Mouse (Mus musculus): ENCODE measurements around the gene 1700023F06Rik.
A peak's percentile ranks its signal among the peaks of the same experiment; 100 is the strongest.

1700023F06Rik gene

DNA sequence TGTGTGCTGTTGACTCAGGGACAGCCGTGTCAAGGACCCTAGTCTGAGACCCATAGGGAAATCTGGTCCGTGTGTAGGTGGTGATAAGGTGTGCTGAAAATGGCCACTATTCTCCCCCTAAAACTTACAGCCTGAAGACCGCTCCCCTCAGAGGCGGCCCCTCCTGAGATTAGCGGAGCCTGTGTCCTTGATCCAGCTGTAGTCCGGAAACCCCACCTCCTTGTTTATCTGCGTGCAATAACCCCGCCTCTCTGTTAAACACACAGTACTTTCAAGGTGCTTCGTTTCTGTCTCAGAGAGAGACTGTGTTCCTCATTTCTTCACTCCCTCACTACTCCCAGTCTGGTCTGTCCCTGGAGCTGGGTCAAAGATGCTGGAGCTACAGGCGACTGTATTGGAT lies 44.0 kb downstream of the 1700023F06Rik start:
- no peak for DNase-seq (ENCODE audit: low spot score in 2 of 2)

DNA sequence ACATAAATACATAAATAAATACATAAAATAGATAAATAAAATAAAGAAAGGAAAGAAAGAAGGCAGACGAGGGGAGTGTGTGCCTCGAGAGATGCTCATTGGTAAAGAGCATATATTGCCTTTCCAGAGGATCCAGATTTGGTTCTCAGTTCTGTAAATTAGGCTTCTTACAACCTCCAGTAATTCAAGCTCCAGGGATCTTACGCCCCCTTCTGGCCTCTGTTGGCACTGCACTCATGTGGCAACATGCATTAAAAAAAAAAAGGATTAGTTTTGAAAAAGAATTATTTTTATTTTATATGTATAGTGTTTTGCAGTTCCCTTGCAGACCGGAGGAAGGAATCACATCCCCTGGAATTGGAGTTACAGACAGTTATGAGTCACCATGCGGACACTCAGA lies 46.2 kb downstream of the 1700023F06Rik start:
- DNase-seq (ENCODE audit: low spot score in 2 of 2): no peak

DNA sequence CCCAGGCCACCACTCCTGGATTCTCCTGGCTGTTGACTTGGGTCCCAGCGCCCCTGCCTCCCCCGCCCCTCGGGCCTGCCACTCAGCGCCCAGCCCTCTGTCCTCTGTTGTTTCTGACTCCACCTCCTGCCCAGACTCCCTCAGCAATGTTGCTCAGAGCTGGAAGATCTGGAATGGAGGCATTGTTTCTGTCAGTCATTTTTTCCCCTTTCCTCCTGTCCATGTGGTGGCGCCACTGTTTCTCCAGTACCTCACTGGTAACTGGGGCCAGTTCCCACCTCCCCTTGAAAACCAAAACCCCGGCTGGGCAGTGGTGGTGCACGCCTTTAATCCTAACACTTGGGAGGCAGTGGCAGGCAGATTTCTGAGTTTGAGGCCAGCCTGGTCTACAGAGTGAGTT lies 46.9 kb downstream of the 1700023F06Rik start:
- no peak for DNase-seq (ENCODE audit: low spot score in 2 of 2)

DNA sequence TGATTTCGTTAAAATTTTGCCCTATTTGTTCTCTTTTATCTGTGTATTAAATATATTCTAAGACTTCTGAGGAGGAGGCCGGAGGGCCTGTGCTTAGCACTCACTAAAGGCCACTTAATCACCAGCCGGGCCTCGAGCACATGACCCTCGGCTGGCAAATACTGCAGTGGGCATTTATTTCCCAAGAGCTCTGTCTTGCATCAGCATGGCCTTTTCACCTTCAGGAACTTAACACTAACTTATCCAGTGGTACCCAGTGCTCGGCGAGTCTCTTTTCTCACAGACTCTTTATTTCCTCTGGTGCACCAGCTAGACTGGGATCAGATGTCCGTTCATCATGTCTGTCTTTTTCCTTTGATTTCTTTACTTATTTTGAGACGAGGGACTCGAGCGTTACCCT lies 47.6 kb downstream of the 1700023F06Rik start:
- DNase-seq (ENCODE audit: low spot score in 2 of 2): no peak

DNA sequence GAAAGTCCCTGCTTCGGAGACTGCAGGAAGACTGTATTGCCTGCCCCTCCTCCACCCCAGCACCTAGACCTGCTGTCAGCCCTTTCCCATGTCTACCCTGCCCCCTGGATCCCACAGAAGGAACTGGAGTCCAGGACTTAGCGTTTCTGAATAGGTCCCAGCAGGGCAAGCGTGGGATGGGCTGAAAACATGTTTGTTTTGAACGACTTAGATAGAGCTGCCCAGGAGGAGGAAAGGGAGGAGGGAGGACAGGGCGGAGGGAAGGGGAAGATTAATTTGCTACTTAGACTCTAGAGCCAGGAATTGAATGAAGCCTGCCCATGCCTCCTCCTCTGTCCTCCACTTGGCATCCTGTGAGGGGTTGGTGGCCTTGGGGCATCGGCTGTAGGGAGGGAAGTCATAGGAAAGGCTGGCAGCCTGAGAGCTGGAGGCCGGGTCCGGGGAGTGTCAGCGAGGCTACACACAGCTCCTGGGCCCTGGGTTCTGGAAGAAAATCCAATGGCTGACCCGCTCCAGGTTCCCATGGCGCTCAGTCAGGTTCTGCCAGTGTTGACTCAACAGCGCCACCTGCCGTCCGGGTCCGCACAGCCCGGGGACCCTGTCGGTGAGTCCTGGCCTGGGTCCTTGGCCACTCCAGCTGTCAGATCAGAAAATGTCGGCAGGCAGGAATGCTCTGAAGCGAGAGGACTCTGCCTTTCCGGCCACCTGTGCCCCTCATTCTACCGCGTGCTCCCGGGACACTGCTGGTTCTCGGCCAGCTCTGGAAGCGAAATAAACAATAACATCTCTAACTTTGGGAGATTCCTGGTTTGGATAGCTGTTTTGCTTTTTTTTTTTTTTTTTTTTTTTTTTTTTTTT lies 49.5 kb downstream of the 1700023F06Rik start:
- peak; percentile 79 to 91 for DNase-seq (ENCODE audit: low spot score in 2 of 2)

DNA sequence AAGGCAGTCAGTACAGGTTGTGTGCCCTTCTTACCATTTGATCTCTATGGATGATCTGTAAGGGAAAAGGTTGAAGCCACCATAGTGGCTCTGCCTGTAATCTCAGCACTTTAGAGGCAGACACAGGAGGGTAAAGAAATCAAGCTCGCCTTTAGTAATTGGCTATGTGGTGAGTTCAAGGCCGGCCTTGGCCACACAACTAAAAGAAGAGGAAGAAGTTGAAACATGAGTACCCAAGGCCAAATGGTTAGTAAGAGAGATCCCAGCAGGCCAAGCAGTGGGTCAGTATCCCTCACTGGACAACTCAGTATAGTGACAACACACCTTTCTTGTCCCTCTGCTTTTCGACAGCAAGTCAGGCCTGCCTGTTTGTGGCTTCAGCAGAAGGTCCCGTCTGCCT lies 58.6 kb downstream of the 1700023F06Rik start:
- DNase-seq (ENCODE audit: low spot score in 2 of 2): no peak

All from frontal cortex, postnatal 14 days (tissue).